Mouse (Mus musculus) liver, adult 2 months (tissue): ENCODE results near the gene Rheb. TPM values are rescaled to one million over a fixed set of nuclear protein-coding genes. Genes with fewer than 3 reads are reported as not detected.

ENCODE experiments used
- DNase-seq: peaks from one replicate; pipeline ENCODE4 v3.0.0-alpha.2; 2011; ENCODE audit warnings: low read depth, low spot score; ENCODE audit errors: extremely low read depth
- H3K27ac ChIP-seq: fragments of 200-500 bp; replicated peaks from 2 replicates; pipeline ENCODE4 v1.5.1; 2012; ENCODE audit warnings: low read depth, mild to moderate bottlenecking, control low read depth, inconsistent platforms, low read length; ENCODE audit not compliant: insufficient read depth
- H3K27me3 ChIP-seq: fragments of 200-500 bp; 2 replicates; pipeline ENCODE4 v1.6.1; 2012; ENCODE audit warnings: mild to moderate bottlenecking, moderate library complexity, low read length, inconsistent platforms; ENCODE audit not compliant: control insufficient read depth, insufficient read depth
- H3K36me3 ChIP-seq: fragments of 200-500 bp; 2 replicates; pipeline ENCODE4 v1.6.1; 2012; ENCODE audit warnings: low read length, inconsistent platforms; ENCODE audit not compliant: control insufficient read depth, insufficient read depth
- H3K4me1 ChIP-seq: fragments of 200-500 bp; 2 replicates; pipeline ENCODE4 v1.6.1; 2011; ENCODE audit warnings: low read length; ENCODE audit not compliant: control insufficient read depth, insufficient read depth
- H3K4me3 ChIP-seq: fragments of 200-500 bp; 2 replicates; pipeline ENCODE4 v1.5.1; 2011; ENCODE audit warnings: low read depth, mild to moderate bottlenecking, control low read depth, low read length, moderate library complexity; ENCODE audit not compliant: insufficient read depth
- H3K79me2 ChIP-seq: fragments of 200-500 bp; 2 replicates; pipeline ENCODE4 v1.6.1; 2012; ENCODE audit warnings: inconsistent platforms, mild to moderate bottlenecking, low read length, moderate library complexity; ENCODE audit not compliant: control insufficient read depth, insufficient read depth
- H3K9ac ChIP-seq: fragments of 200-500 bp; 2 replicates; pipeline ENCODE4 v1.6.1; 2012; ENCODE audit warnings: low read depth, mild to moderate bottlenecking, control low read depth, inconsistent platforms, low read length
- CTCF ChIP-seq: fragments of 200-500 bp; IDR thresholded peaks from 2 replicates; pipeline ENCODE4 v1.5.1; 2011; ENCODE audit warnings: low read depth, low read length, control low read depth
- POLR2A ChIP-seq: fragments of 200-500 bp; IDR thresholded peaks from 2 replicates; pipeline ENCODE4 v1.6.1; 2011; ENCODE audit warnings: low read length, control low read depth; ENCODE audit not compliant: insufficient read depth; ENCODE audit errors: extremely low read depth
- WGBS: fragments of 180-500 bp; shearing (Covaris S2); methylation state at CpG from one replicate; pipeline ENCODE4 v1.1.7; 2018; 5-methylcytosine and 5-hydroxymethylcytosine counted together
- polyA plus RNA-seq: library from polyadenylated mRNA; depleted of rRNA; stranded (reverse); fragments of >200 nt; gene quantifications from 2 replicates; pipeline ENCODE4 v1.2.3, GENCODE M21; 2012
- total RNA-seq: library from RNA; depleted of rRNA; stranded (reverse); fragments of >200 nt; gene quantifications from 2 replicates; pipeline ENCODE4 v1.2.3, GENCODE M21; 2014

Rheb gene
- total and polyA plus RNA-seq, 2 experiments: 14.8 to 31.7 TPM

DNA sequence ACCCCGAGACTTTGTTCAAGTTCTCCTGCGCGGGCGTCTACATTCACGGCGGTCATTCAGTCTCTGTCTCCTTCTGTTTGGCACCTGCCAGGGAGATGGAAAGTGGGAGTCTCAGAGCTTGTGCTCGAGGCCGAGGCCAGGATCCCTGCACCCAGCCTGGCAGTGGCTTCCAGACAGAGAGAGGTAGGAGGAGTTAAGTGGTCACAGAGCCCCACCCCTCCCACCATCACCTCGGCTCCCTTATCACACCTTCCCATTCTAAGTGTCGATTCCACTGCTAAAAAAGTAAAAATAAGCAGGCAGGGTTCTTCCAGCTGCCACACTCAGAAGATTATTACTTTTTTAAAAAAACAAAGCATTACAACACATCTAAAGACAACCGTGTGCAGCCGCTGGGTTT is 21.4 kb upstream of the Rheb start:
- H3K36me3 ChIP-seq: peaks cover 45% of the 10 kb centered on the region
- TF ChIP-seq CTCF (no peak), POLR2A (no peak)
- no peak overlapping the region for H3K4me3 ChIP-seq
- no peaks in the 10 kb centered on the region for H3K27me3 ChIP-seq
- H3K79me2 ChIP-seq: no peaks in the 10 kb centered on the region
- no peaks in the 10 kb centered on the region for H3K4me1 ChIP-seq
- 83% methylated on average over 12 of the region's 12 CpGs for WGBS
- no peak overlapping the region for H3K27ac ChIP-seq
- H3K9ac ChIP-seq: no peak overlapping the region
- no peak for DNase-seq

DNA sequence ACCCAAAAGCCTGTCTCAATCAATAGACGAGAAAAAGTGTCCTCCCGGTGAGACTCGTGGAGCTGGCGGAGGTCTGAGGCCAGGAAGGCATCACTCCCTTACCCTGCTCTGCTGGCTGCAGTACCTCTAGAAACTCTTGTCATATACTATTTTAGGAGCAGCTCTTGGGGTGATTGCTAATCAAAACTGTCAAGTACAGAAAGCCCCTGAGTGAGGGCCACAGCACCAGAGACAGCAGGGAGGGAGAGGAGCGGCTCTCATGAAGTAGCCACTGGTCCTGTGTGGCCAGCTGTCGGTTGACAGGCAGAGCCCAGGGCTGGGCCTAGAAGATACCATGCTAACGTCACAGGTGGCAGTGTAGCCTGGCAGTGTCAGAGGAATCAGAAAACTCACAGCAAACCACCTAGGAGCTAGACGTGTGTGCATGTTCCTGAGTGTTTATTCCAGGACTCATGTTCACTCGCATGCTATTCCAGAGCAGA is 19.1 kb upstream of the Rheb start:
- Histone ChIP-seq H3K27me3 (no peaks in the 10 kb centered on the region), H3K36me3 (peaks cover 31% of the 10 kb centered on the region), H3K27ac (no peak overlapping the region), H3K4me1 (no peaks in the 10 kb centered on the region), H3K4me3 (no peak overlapping the region), H3K9ac (no peak overlapping the region), H3K79me2 (no peaks in the 10 kb centered on the region)
- TF ChIP-seq POLR2A (no peak), CTCF (no peak)
- WGBS: 97% methylated on average over 9 of the region's 9 CpGs
- DNase-seq: no peak

DNA sequence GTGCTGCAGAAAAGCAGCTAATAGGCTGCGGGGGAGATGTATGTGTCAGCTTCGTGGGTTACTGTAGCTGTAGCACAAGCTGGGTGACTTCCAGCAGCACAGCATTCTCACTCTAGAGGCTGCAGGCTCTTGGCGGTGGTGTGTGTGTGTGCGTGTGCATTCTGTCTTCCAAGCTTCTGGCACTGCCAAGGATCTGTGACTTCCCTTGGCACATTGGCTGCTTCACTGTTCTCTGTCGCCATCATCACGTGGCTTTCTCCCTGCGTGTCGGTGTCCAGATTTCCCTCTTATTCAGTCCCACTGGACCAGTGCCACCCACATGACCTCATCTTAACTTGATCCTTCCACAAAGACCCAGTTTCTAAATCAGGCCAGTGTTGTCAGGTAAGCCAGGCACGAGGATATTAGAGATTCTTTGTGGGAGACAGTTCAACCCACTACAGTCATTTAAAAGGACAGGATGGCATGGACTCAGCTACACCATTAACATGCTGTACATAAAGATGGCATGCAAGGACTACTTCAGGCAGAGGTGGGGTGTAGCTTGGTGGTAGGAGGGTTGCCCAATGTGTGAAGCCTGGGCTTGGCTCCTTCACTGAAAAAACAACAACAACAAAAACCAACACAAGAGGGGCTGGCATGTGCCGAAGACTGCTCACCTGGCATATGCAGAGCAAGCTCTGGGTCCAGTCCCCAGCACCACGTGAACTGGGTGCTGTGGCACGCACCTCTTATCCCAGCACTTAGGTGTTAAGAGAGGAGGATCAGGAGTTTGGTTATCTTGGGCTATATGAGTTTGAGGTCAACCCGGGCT is 18.4 kb upstream of the Rheb start:
- Histone ChIP-seq H3K9ac (no peak overlapping the region), H3K79me2 (no peaks in the 10 kb centered on the region), H3K27ac (no peak overlapping the region), H3K36me3 (peaks cover 26% of the 10 kb centered on the region), H3K4me1 (no peaks in the 10 kb centered on the region), H3K4me3 (no peak overlapping the region), H3K27me3 (no peaks in the 10 kb centered on the region)
- peak; percentile 36 for DNase-seq
- 80% methylated on average over 13 of the region's 13 CpGs for WGBS
- no peak for TF ChIP-seq CTCF
- no peak for TF ChIP-seq POLR2A

DNA sequence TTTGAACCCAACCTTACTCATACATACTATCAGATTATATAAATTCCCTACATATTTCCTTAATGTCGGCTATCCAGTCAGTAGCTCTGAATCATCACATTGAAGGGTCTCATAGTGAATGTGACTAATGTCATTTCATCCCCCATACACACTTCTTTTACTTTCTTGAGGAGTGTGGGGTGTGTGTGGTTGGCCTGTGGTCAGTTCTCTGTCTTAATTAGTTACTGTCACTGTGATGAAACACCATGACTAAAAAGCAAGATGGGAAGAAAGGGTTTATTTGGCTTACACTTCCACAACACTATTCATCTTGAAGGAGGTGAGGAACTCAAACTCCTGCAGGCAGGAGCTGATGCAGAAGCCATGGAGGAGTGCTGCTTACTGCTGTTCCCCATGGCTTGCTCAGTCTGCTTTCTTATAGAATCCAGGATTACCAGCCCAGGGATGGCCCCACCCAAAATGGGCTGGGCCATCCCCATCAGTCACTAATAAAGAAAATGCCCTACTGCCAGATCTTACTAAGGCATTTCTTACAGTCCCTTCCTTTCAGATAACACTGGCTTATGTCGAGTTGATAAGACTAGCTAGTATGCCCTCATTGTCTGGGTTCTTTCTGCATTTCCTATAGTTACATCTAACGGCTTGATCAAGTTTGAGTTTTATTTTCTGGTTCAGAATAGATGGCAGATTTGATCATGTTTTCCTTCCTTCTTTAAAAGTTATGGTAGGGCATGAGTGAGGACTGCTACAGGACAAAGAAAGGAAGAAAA is 17.5 kb upstream of the Rheb start:
- 75% methylated on average over 3 of the region's 3 CpGs for WGBS
- no peak overlapping the region for H3K9ac ChIP-seq
- no peak for DNase-seq
- H3K27ac ChIP-seq: no peak overlapping the region
- H3K4me1 ChIP-seq: no peaks in the 10 kb centered on the region
- TF ChIP-seq POLR2A: no peak
- no peak for TF ChIP-seq CTCF
- H3K4me3 ChIP-seq: no peak overlapping the region
- H3K79me2 ChIP-seq: no peaks in the 10 kb centered on the region
- no peaks in the 10 kb centered on the region for H3K27me3 ChIP-seq
- peaks cover 23% of the 10 kb centered on the region for H3K36me3 ChIP-seq

DNA sequence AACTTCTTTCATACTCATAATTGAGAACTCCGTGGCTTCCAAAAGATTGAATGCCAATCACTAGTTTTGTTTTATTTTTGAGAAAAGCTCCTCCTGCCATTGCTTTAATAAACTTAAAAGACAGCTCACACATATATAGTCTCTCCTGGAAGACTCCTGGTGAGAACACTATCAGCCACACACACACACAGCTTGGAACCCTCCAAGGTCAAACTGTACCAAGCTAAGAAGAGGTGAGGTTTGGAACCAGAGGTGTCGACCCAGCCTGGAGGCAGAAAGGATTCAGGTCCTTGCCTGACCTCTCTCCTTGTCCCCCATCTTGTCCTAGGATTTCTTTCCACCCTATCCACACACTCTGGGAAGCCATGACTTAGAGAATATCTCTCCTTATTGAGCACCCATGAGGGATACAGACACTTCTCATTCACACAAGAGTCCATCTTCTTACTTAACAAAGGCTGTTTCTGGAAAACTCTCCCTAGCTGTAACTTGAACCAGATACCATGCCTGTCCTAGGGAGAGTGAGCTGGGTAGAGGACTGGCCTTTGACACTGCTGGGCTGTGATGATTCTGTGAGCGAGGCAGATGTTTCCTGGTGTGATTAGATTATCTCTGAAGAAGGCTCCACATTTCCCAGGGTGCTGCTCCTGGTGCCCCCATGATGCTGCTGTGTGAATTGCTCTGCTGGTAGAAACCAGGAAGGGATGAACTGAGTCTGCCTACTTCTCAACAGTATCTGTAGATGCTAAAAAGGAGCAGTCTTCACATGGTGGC is 12.6 kb upstream of the Rheb start:
- Histone ChIP-seq H3K79me2 (no peaks in the 10 kb centered on the region), H3K27me3 (no peaks in the 10 kb centered on the region), H3K36me3 (no peaks in the 10 kb centered on the region), H3K4me1 (no peaks in the 10 kb centered on the region), H3K9ac (no peak overlapping the region), H3K27ac (no peak overlapping the region), H3K4me3 (no peak overlapping the region)
- 85% methylated on average over 3 of the region's 3 CpGs for WGBS
- DNase-seq: no peak
- TF ChIP-seq POLR2A (no peak), CTCF (no peak)
